Mouse (Mus musculus) MEL (cell line): ENCODE data around the gene Chrm4. TPM values are rescaled to one million over a fixed set of nuclear protein-coding genes. Genes with fewer than 3 reads are reported as not detected.

Experiments
- DNase-seq: peaks from one replicate; pipeline ENCODE4 v3.0.0; 2011; ENCODE audit warnings: low read depth, low spot score
- H3K27ac ChIP-seq: 2 replicates; pipeline ENCODE4 v1.5.1; 2012; ENCODE audit warnings: low read depth, mild to moderate bottlenecking, control low read depth, low read length, moderate library complexity; ENCODE audit not compliant: control insufficient read depth
- H3K27me3 ChIP-seq, 2 experiments: fragments of 150-350 bp in 1 of 2; sonication (generic) in 1 of 2; 2 replicates each; pipeline ENCODE4 v1.6.1; 2012; ENCODE audit warnings: low read length in 2 of 2, mild to moderate bottlenecking in 2 of 2, improper control_type of control experiment in 1 of 2, moderate library complexity in 1 of 2; ENCODE audit not compliant: insufficient read depth in 2 of 2, control insufficient read depth in 1 of 2
- H3K36me3 ChIP-seq, 2 experiments: 2 replicates each; pipeline ENCODE4 v1.6.1; 2012 to 2014; ENCODE audit warnings: low read length in 2 of 2, improper control_type of control experiment in 1 of 2, inconsistent platforms in 1 of 2, mild to moderate bottlenecking in 1 of 2; ENCODE audit not compliant: insufficient read depth in 2 of 2, control insufficient read depth in 1 of 2
- H3K4me1 ChIP-seq, 2 experiments: fragments of 150-350 bp in 1 of 2; sonication (generic) in 1 of 2; 2 replicates each; pipeline ENCODE4 v1.6.1; 2012; ENCODE audit warnings: low read length in 2 of 2, improper control_type of control experiment in 1 of 2, mild to moderate bottlenecking in 1 of 2; ENCODE audit not compliant: insufficient read depth in 2 of 2, control insufficient read depth in 1 of 2
- H3K4me3 ChIP-seq, 2 experiments: fragments of 150-350 bp in 1 of 2; sonication (generic) in 1 of 2; 2 replicates each; pipeline ENCODE4 v1.5.1; 2012; ENCODE audit warnings: low read depth in 2 of 2, low read length in 2 of 2, mild to moderate bottlenecking in 2 of 2, moderate library complexity in 2 of 2, control low read depth in 1 of 2, improper control_type of control experiment in 1 of 2; ENCODE audit not compliant: control insufficient read depth in 1 of 2, insufficient read depth in 1 of 2
- H3K79me2 ChIP-seq: 2 replicates; pipeline ENCODE4 v1.6.1; 2012; ENCODE audit warnings: mild to moderate bottlenecking, low read length, moderate library complexity; ENCODE audit not compliant: control insufficient read depth, poor library complexity, insufficient read depth
- H3K9ac ChIP-seq: 2 replicates; pipeline ENCODE4 v1.6.1; 2012; ENCODE audit warnings: low read depth, mild to moderate bottlenecking, control low read depth, low read length, moderate library complexity; ENCODE audit not compliant: control insufficient read depth, poor library complexity, severe bottlenecking
- H3K9me3 ChIP-seq: fragments of 150-350 bp; sonication (generic); replicated peaks from 2 replicates; pipeline ENCODE4 v1.6.1; 2012; ENCODE audit warnings: mild to moderate bottlenecking, low read length, improper control_type of control experiment, moderate library complexity; ENCODE audit not compliant: insufficient read depth
- BHLHE40 ChIP-seq: IDR thresholded peaks from 2 replicates; pipeline ENCODE4 v1.6.1; 2012; ENCODE audit warnings: low read depth, mild to moderate bottlenecking, inconsistent platforms, low read length, improper control_type of control experiment, borderline replicate concordance
- E2F4 ChIP-seq: IDR thresholded peaks from 2 replicates; pipeline ENCODE4 v1.6.1; 2011; ENCODE audit warnings: low read depth, low read length, improper control_type of control experiment, borderline replicate concordance
- ETS1 ChIP-seq: IDR thresholded peaks from 2 replicates; pipeline ENCODE4 v1.6.1; 2012; ENCODE audit warnings: low read depth, mild to moderate bottlenecking, inconsistent platforms, low read length, improper control_type of control experiment, moderate library complexity
- JUND ChIP-seq: IDR thresholded peaks from 2 replicates; pipeline ENCODE4 v1.6.1; 2011; ENCODE audit warnings: low read depth, mild to moderate bottlenecking, improper control_type of control experiment, low read length
- KAT2A ChIP-seq: conservative IDR thresholded peaks from 2 replicates; pipeline ENCODE4 v1.6.1; 2012; ENCODE audit warnings: low read depth, low read length, improper control_type of control experiment, inconsistent platforms
- MAX ChIP-seq: IDR thresholded peaks from 2 replicates; pipeline ENCODE4 v1.6.1; 2011; ENCODE audit warnings: low read length, improper control_type of control experiment
- MXI1 ChIP-seq: IDR thresholded peaks from 2 replicates; pipeline ENCODE4 v1.6.1; 2011; ENCODE audit warnings: mild to moderate bottlenecking, low read depth, low read length, improper control_type of control experiment
- NRF1 ChIP-seq: IDR thresholded peaks from 2 replicates; pipeline ENCODE4 v1.6.1; 2014; ENCODE audit warnings: low read depth, mild to moderate bottlenecking, inconsistent platforms, low read length, improper control_type of control experiment, moderate library complexity; ENCODE audit not compliant: poor library complexity, insufficient read depth, severe bottlenecking
- POLR2A ChIP-seq, 2 experiments: IDR thresholded peaks; 2 replicates each; pipeline ENCODE4 v1.6.1; 2011 to 2012; ENCODE audit warnings: low read length in 2 of 2, mild to moderate bottlenecking in 2 of 2, control low read depth in 1 of 2, improper control_type of control experiment in 1 of 2, low read depth in 1 of 2, moderate library complexity in 1 of 2; ENCODE audit not compliant: control insufficient read depth in 1 of 2, insufficient read depth in 1 of 2, poor library complexity in 1 of 2
- POLR2AphosphoS2 ChIP-seq: IDR thresholded peaks from 2 replicates; pipeline ENCODE4 v1.6.1; 2011; ENCODE audit warnings: low read length, improper control_type of control experiment
- POLR2AphosphoS5 ChIP-seq: IDR thresholded peaks from 2 replicates; pipeline ENCODE4 v1.6.1; 2012; ENCODE audit warnings: low read depth, borderline replicate concordance, mild to moderate bottlenecking, inconsistent platforms, low read length, moderate library complexity, mixed read lengths
- RCOR1 ChIP-seq: IDR thresholded peaks from 2 replicates; pipeline ENCODE4 v1.6.1; 2012; ENCODE audit warnings: low read depth, mild to moderate bottlenecking, inconsistent platforms, low read length, improper control_type of control experiment
- TCF12 ChIP-seq: IDR thresholded peaks from 2 replicates; pipeline ENCODE4 v1.6.1; 2014; ENCODE audit warnings: low read depth, mild to moderate bottlenecking, inconsistent platforms, low read length, improper control_type of control experiment, moderate library complexity
- UBTF ChIP-seq: IDR thresholded peaks from 2 replicates; pipeline ENCODE4 v1.6.1; 2012; ENCODE audit warnings: low read depth, mild to moderate bottlenecking, inconsistent platforms, low read length, improper control_type of control experiment, moderate library complexity, borderline replicate concordance; ENCODE audit not compliant: insufficient read depth
- USF2 ChIP-seq, 2 experiments: IDR thresholded peaks; 2 replicates each; pipeline ENCODE4 v1.6.1; 2011 to 2012; ENCODE audit warnings: improper control_type of control experiment in 2 of 2, low read length in 2 of 2, borderline replicate concordance in 1 of 2, inconsistent platforms in 1 of 2, low read depth in 1 of 2, mild to moderate bottlenecking in 1 of 2; ENCODE audit not compliant: insufficient read depth in 1 of 2
- ZKSCAN1 ChIP-seq: IDR thresholded peaks from 2 replicates; pipeline ENCODE4 v1.6.1; 2012; ENCODE audit warnings: low read depth, mild to moderate bottlenecking, inconsistent platforms, low read length, improper control_type of control experiment, moderate library complexity
- ZNF384 ChIP-seq: IDR thresholded peaks from 2 replicates; pipeline ENCODE4 v1.6.1; 2012; ENCODE audit warnings: low read depth, mild to moderate bottlenecking, inconsistent platforms, low read length, improper control_type of control experiment
- polyA plus RNA-seq, 2 experiments: library from polyadenylated mRNA; stranded (reverse) in 1 of 2; unstranded in 1 of 2; fragments of >175 nt in 1 of 2; fragments of >200 nt in 1 of 2; gene quantifications; 2 replicates each; pipeline versions ENCODE4 v1.2.1 to v1.2.4; 2012; ENCODE audit warnings: low replicate concordance in 2 of 2, low read depth in 1 of 2; ENCODE audit not compliant: insufficient read length in 2 of 2, insufficient read depth in 1 of 2, missing spikeins in 1 of 2
- total RNA-seq: library from RNA; depleted of rRNA; stranded (reverse); fragments of 300-350 nt; gene quantifications from 2 replicates; pipeline ENCODE4 v1.2.3, GENCODE M21; 2012

Gene Chrm4
- total and polyA plus RNA-seq, 3 experiments: 21.5 to 29.0 TPM; not detected in 1

DNA sequence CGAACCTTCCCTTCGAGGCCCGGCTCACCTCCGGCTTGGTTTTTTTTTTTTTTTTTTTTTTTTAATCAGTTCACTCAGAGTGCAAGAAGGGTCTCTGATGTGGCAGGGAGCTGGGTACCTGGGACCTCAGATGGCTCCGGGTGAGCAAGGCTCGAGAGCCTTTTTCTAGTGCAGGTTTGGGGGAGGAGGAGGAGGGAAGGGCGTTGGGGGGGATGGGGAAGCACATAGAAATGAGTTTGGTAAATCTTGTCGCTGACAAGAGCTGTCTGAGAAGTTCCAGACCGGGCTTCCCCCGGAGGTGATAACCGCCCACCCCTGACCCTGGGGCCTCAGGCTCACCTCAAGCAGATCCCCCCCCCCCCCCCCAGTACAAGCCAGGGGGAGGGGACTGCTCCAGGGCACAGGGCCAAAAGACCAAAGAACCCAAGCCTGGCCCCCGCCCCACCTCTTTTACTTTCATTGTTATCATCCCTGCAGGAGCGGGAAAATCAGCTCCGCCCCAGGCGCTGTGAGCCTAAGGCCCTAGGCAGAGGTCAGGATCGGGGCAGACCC is 5.2 kb downstream of the Chrm4 start, which contains the start of gene Mdk:
Mdk (minus strand) TSS at position 138 of the 552 bp plus-strand sequence.
- H3K9ac ChIP-seq: no peak within 1 kb of the TSS
- H3K36me3 ChIP-seq: no peaks in the 10 kb centered on the region; a peak in 1 of 4 replicates
- H3K27ac ChIP-seq: no peak within 1 kb of the TSS
- no peaks in the 10 kb centered on the region for H3K9me3 ChIP-seq
- DNase-seq: no peak
- no peaks in the 10 kb centered on the region for H3K27me3 ChIP-seq
- no peaks in the 10 kb centered on the region for H3K79me2 ChIP-seq
- no peak within 1 kb of the TSS for H3K4me3 ChIP-seq
- TF ChIP-seq ZKSCAN1: no peak
- TF ChIP-seq RCOR1: no peak
- no peak for TF ChIP-seq BHLHE40
- no peak for TF ChIP-seq MAX
- no peak for TF ChIP-seq KAT2A
- no peak for TF ChIP-seq E2F4
- TF ChIP-seq, all 39 proteins: peak for 0
- H3K4me1 ChIP-seq: peaks cover 0 to 3% of the 10 kb centered on the region in 2 experiments; a peak in 1 of 4 replicates

DNA sequence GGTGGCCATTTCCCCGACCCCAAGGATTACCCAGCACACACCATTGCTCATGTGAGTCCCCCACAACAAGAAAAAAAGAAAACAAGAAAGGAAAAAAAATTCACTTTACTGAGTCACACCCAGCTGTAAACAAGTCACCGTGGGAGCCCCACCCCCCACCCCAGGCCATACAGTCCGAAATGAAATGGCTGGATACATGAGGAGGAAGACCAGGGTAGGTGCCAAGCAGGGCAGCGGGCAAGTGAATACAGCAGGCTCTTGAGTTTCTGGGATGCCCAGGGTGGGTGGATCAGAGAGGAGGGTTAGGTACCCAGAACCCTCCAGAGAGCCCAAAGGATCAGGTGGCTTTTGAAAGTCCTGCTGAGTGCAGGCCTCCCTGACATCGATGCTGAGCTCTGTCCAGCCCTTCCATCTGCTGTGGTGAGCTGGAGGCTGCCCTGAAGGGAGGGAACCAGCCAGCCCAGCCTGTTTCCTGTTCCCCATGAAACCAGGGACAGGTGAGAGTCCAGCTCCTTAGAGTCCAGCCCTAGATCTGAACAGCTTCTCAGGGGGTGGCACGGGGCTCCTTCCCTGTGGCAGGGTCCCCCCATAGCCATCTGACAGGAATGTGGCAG is 5.8 kb downstream of the Chrm4 start:
- no peaks in the 10 kb centered on the region for H3K4me1 ChIP-seq
- no peak overlapping the region for H3K27ac ChIP-seq
- H3K9me3 ChIP-seq: no peaks in the 10 kb centered on the region
- H3K4me3 ChIP-seq: no peak overlapping the region
- no peaks in the 10 kb centered on the region for H3K27me3 ChIP-seq
- no peak for TF ChIP-seq ETS1
- TF ChIP-seq POLR2AphosphoS2: peak; percentile 40; the same call in 1 of the 2 replicates
- TF ChIP-seq USF2 (IDR thresholded peaks at IDR 0.05; ENCODE audit: borderline replicate concordance in 1 of 2, insufficient read depth in 1 of 2, low read depth in 1 of 2, low read length in 2 of 2): no peak
- no peak for TF ChIP-seq UBTF
- H3K9ac ChIP-seq: no peak overlapping the region
- H3K79me2 ChIP-seq: no peaks in the 10 kb centered on the region
- no peak for DNase-seq
- no peaks in the 10 kb centered on the region; a peak in 1 of 4 replicates for H3K36me3 ChIP-seq

GRCm38 (mm10) chr2:91933471-91933870 is 6.4 kb downstream of the Chrm4 start:
- no peaks in the 10 kb centered on the region for H3K4me1 ChIP-seq
- no peaks in the 10 kb centered on the region for H3K27me3 ChIP-seq
- H3K9me3 ChIP-seq: no peaks in the 10 kb centered on the region
- no peak overlapping the region for H3K4me3 ChIP-seq
- H3K36me3 ChIP-seq: no peaks in the 10 kb centered on the region; a peak in 1 of 4 replicates
- no peak overlapping the region for H3K9ac ChIP-seq
- DNase-seq: no peak
- TF ChIP-seq NRF1 (no peak), MXI1 (no peak), USF2 (IDR thresholded peaks at IDR 0.05; ENCODE audit: borderline replicate concordance in 1 of 2, insufficient read depth in 1 of 2, low read depth in 1 of 2, low read length in 2 of 2) (no peak), E2F4 (no peak), POLR2AphosphoS5 (no peak), POLR2A (IDR thresholded peaks at IDR 0.05; ENCODE audit: control insufficient read depth in 1 of 2, insufficient read depth in 1 of 2, low read depth in 1 of 2, low read length in 2 of 2, poor library complexity in 1 of 2) (no peak), KAT2A (no peak), POLR2AphosphoS2 (no peak), MAX (no peak), ZKSCAN1 (no peak), BHLHE40 (no peak), ZNF384 (no peak), JUND (no peak), TCF12 (no peak)
- no peaks in the 10 kb centered on the region for H3K79me2 ChIP-seq
- H3K27ac ChIP-seq: no peak overlapping the region
